Mouse (Mus musculus) G1E (cell line): ENCODE results near the gene Pcsk1n.

Experiments
- CTCF ChIP-seq: IDR thresholded peaks from 2 replicates; pipeline ENCODE4 v1.5.1; 2012; ENCODE audit warnings: low read depth, low read length, inconsistent platforms, mixed read lengths
- GATA1 ChIP-seq: IDR thresholded peaks from 2 replicates; pipeline ENCODE4 v1.6.1; 2012; ENCODE audit warnings: borderline replicate concordance, low read length, inconsistent platforms, mixed read lengths
- GATA2 ChIP-seq: IDR thresholded peaks from 2 replicates; pipeline ENCODE4 v1.6.1; 2012; ENCODE audit warnings: low read depth, low read length, inconsistent platforms, borderline replicate concordance
- POLR2AphosphoS5 ChIP-seq: IDR thresholded peaks from 2 replicates; pipeline ENCODE4 v1.6.1; 2012; ENCODE audit warnings: low read depth, low read length, inconsistent platforms; ENCODE audit not compliant: insufficient replicate concordance

- no peak for TF ChIP-seq CTCF
- no peak for TF ChIP-seq GATA2
- TF ChIP-seq GATA1 = no peak
- no peak for TF ChIP-seq POLR2AphosphoS5
Measured at GRCm38 (mm10) chrX:7971292-7971691, 51.7 kb downstream of the Pcsk1n start.
